Mouse (Mus musculus) testis, adult 2 months (tissue): Measurements from ENCODE around the gene Col4a4. TPM values are rescaled to one million over a fixed set of nuclear protein-coding genes. Genes with fewer than 3 reads are reported as not detected.
A peak's percentile ranks its signal among the peaks of the same experiment; 100 is the strongest.

Experiments used
- H3K27ac ChIP-seq: fragments of 200-500 bp; 2 replicates; pipeline ENCODE4 v1.5.1; 2012; ENCODE audit warnings: low read depth, low read length; ENCODE audit not compliant: control insufficient read depth, insufficient read depth
- H3K27me3 ChIP-seq: fragments of 200-500 bp; 2 replicates; pipeline ENCODE4 v1.6.1; 2012; ENCODE audit warnings: mild to moderate bottlenecking, low read length, moderate library complexity; ENCODE audit not compliant: control insufficient read depth, insufficient read depth
- H3K36me3 ChIP-seq: fragments of 200-500 bp; 2 replicates; pipeline ENCODE4 v1.6.1; 2012; ENCODE audit warnings: mild to moderate bottlenecking, low read length; ENCODE audit not compliant: control insufficient read depth, insufficient read depth
- H3K4me1 ChIP-seq: fragments of 200-500 bp; 2 replicates; pipeline ENCODE4 v1.6.1; 2012; ENCODE audit warnings: low read length; ENCODE audit not compliant: control insufficient read depth, insufficient read depth
- H3K4me3 ChIP-seq: fragments of 200-500 bp; 2 replicates; pipeline ENCODE4 v1.5.1; 2012; ENCODE audit warnings: low read depth, mild to moderate bottlenecking, low read length, moderate library complexity, mixed read lengths; ENCODE audit not compliant: control insufficient read depth
- CTCF ChIP-seq: fragments of 200-500 bp; IDR thresholded peaks from 2 replicates; pipeline ENCODE4 v1.5.1; 2012; ENCODE audit warnings: low read depth, mild to moderate bottlenecking, inconsistent platforms, low read length, moderate library complexity; ENCODE audit not compliant: control insufficient read depth, insufficient read depth, insufficient replicate concordance
- POLR2A ChIP-seq: fragments of 200-500 bp; IDR thresholded peaks from 2 replicates; pipeline ENCODE4 v1.6.1; 2012; ENCODE audit warnings: low read depth, mild to moderate bottlenecking, inconsistent platforms, low read length, moderate library complexity; ENCODE audit not compliant: control insufficient read depth
- polyA plus RNA-seq: library from polyadenylated mRNA; depleted of rRNA; stranded (reverse); fragments of >200 nt; gene quantifications from 2 replicates; pipeline ENCODE4 v1.2.3, GENCODE M21; 2012

The Col4a4 gene
- polyA plus RNA-seq, 1 experiment: 5.4 TPM

- H3K27me3 ChIP-seq: no peaks in the 10 kb centered on the region
- no peaks in the 10 kb centered on the region for H3K4me1 ChIP-seq
- no peak overlapping the region for H3K4me3 ChIP-seq
- H3K36me3 ChIP-seq: no peaks in the 10 kb centered on the region
- 0 out of 2 replicates have a peak overlapping the region, but pooled peaks have one; percentile 23 for H3K27ac ChIP-seq
- TF ChIP-seq POLR2A (no peak), CTCF (peak; percentile 54; the same call in 1 of the 2 replicates)
Observed at GRCm38 (mm10) chr1:82554443-82554850, 32.2 kb downstream of the Col4a4 start.

- TF ChIP-seq POLR2A: no peak
- 0 out of 2 replicates have a peak, but pooled peaks have one; percentile 8 for TF ChIP-seq CTCF
- H3K4me1 ChIP-seq: no peaks in the 10 kb centered on the region
- no peak overlapping the region for H3K27ac ChIP-seq
- H3K27me3 ChIP-seq: no peaks in the 10 kb centered on the region
- no peak overlapping the region for H3K4me3 ChIP-seq
- H3K36me3 ChIP-seq: no peaks in the 10 kb centered on the region
Observed at GRCm38 (mm10) chr1:82545199-82545960, 41.3 kb downstream of the Col4a4 start.

GRCm38 (mm10) chr1:82544419-82545185, 42.0 kb downstream of the Col4a4 start:
- TF ChIP-seq CTCF (no peak), POLR2A (no peak)
- H3K4me3 ChIP-seq: no peak overlapping the region
- H3K4me1 ChIP-seq: no peaks in the 10 kb centered on the region
- H3K27ac ChIP-seq: peak overlapping the region; percentile 60; the same call in 1 of the 2 replicates
- H3K36me3 ChIP-seq: no peaks in the 10 kb centered on the region
- no peaks in the 10 kb centered on the region for H3K27me3 ChIP-seq

GRCm38 (mm10) chr1:82543934-82544333, 42.7 kb downstream of the Col4a4 start:
- Histone ChIP-seq H3K4me1 (no peaks in the 10 kb centered on the region), H3K27ac (no peak overlapping the region), H3K4me3 (no peak overlapping the region), H3K27me3 (no peaks in the 10 kb centered on the region), H3K36me3 (no peaks in the 10 kb centered on the region)
- TF ChIP-seq CTCF (no peak), POLR2A (no peak)

- Histone ChIP-seq H3K4me3 (no peak overlapping the region), H3K4me1 (no peaks in the 10 kb centered on the region), H3K27me3 (no peaks in the 10 kb centered on the region), H3K27ac (no peak overlapping the region), H3K36me3 (no peaks in the 10 kb centered on the region)
- TF ChIP-seq POLR2A: no peak
- no peak for TF ChIP-seq CTCF
Observed at GRCm38 (mm10) chr1:82540056-82540455, 46.6 kb downstream of the Col4a4 start.

- TF ChIP-seq CTCF (no peak), POLR2A (no peak)
- no peak overlapping the region for H3K27ac ChIP-seq
- no peak overlapping the region for H3K4me3 ChIP-seq
- no peaks in the 10 kb centered on the region for H3K36me3 ChIP-seq
- H3K27me3 ChIP-seq: no peaks in the 10 kb centered on the region
- no peaks in the 10 kb centered on the region for H3K4me1 ChIP-seq
Observed at GRCm38 (mm10) chr1:82537848-82538247, 48.8 kb downstream of the Col4a4 start.

GRCm38 (mm10) chr1:82536515-82537174, 50.0 kb downstream of the Col4a4 start:
- no peaks in the 10 kb centered on the region for H3K4me1 ChIP-seq
- H3K27me3 ChIP-seq: no peaks in the 10 kb centered on the region
- no peaks in the 10 kb centered on the region for H3K36me3 ChIP-seq
- TF ChIP-seq POLR2A: no peak
- no peak for TF ChIP-seq CTCF
- H3K4me3 ChIP-seq: no peak overlapping the region
- H3K27ac ChIP-seq: no peak overlapping the region
